Mouse (Mus musculus): Measurements from ENCODE around the gene Tssk4.
A peak's percentile ranks its signal among the peaks of the same experiment; 100 is the strongest.

The Tssk4 gene

GRCm38 (mm10) chr14:55643060-55643907 is 6.7 kb upstream of the Tssk4 start, which contains the start of gene Tm9sf1:
TSS of gene Tm9sf1 (minus strand) at chr14:55643806.
- peak; percentile 66 for DNase-seq (ENCODE audit: low read depth, low spot score)

GRCm38 (mm10) chr14:55644261-55644888 is 5.6 kb upstream of the Tssk4 start:
- no peak for DNase-seq (ENCODE audit: low read depth, low spot score)

GRCm38 (mm10) chr14:55651528-55651927 is 1.5 kb downstream of the Tssk4 start:
- no peak for DNase-seq (ENCODE audit: low read depth, low spot score)

- no peak for DNase-seq (ENCODE audit: low read depth, low spot score)
These were observed 7.0 kb downstream of the Tssk4 start for GRCm38 (mm10) chr14:55656935-55657334.

GRCm38 (mm10) chr14:55658011-55658410 is 8.0 kb downstream of the Tssk4 start:
- no peak for DNase-seq (ENCODE audit: low read depth, low spot score)

GRCm38 (mm10) chr14:55659960-55660573 is 10.1 kb downstream of the Tssk4 start, which contains the start of gene Mdp1:
TSS of gene Mdp1 (minus strand) at chr14:55660508.
- DNase-seq (ENCODE audit: low read depth, low spot score), result peak; percentile 88

- no peak for DNase-seq (ENCODE audit: low read depth, low spot score)
These were observed 10.7 kb downstream of the Tssk4 start for GRCm38 (mm10) chr14:55660636-55661035.

- DNase-seq (ENCODE audit: low read depth, low spot score), result no peak
These were observed 21.5 kb downstream of the Tssk4 start for GRCm38 (mm10) chr14:55671486-55671832.

GRCm38 (mm10) chr14:55671833-55672740 is 22.1 kb downstream of the Tssk4 start, which contains the start of the genes Gmpr2 and Nedd8:
TSS of gene Gmpr2 (plus strand) at chr14:55671941.
TSS of gene Nedd8 (minus strand) at chr14:55672124.
- DNase-seq (ENCODE audit: low read depth, low spot score), result peak; percentile 99

- no peak for DNase-seq (ENCODE audit: low read depth, low spot score)
These were observed 22.7 kb downstream of the Tssk4 start for GRCm38 (mm10) chr14:55672741-55673060.

- DNase-seq (ENCODE audit: low read depth, low spot score), result no peak
These were observed 27.6 kb downstream of the Tssk4 start for GRCm38 (mm10) chr14:55677615-55678014.

GRCm38 (mm10) chr14:55681160-55682117 is 31.5 kb downstream of the Tssk4 start, which contains the start of gene Tinf2:
TSS of gene Tinf2 (minus strand) at chr14:55681820.
- peak; percentile 99 for DNase-seq (ENCODE audit: low read depth, low spot score)

GRCm38 (mm10) chr14:55682118-55682493 is 32.1 kb downstream of the Tssk4 start:
- DNase-seq (ENCODE audit: low read depth, low spot score), result no peak

- DNase-seq (ENCODE audit: low read depth, low spot score), result no peak
These were observed 39.4 kb downstream of the Tssk4 start for GRCm38 (mm10) chr14:55689433-55689832.

- no peak for DNase-seq (ENCODE audit: low read depth, low spot score)
These were observed 47.2 kb downstream of the Tssk4 start for GRCm38 (mm10) chr14:55697226-55697625.

- DNase-seq (ENCODE audit: low read depth, low spot score), result no peak
These were observed 51.1 kb downstream of the Tssk4 start for GRCm38 (mm10) chr14:55701131-55701530.
